Mouse (Mus musculus): Measurements from ENCODE around the gene Slc16a6. TPM values are rescaled to one million over a fixed set of nuclear protein-coding genes. Genes with fewer than 3 reads are reported as not detected.

Slc16a6 gene
- total and polyA plus RNA-seq, 3 experiments, result 14.1 to 24.2 (median 20.9) TPM

DNA sequence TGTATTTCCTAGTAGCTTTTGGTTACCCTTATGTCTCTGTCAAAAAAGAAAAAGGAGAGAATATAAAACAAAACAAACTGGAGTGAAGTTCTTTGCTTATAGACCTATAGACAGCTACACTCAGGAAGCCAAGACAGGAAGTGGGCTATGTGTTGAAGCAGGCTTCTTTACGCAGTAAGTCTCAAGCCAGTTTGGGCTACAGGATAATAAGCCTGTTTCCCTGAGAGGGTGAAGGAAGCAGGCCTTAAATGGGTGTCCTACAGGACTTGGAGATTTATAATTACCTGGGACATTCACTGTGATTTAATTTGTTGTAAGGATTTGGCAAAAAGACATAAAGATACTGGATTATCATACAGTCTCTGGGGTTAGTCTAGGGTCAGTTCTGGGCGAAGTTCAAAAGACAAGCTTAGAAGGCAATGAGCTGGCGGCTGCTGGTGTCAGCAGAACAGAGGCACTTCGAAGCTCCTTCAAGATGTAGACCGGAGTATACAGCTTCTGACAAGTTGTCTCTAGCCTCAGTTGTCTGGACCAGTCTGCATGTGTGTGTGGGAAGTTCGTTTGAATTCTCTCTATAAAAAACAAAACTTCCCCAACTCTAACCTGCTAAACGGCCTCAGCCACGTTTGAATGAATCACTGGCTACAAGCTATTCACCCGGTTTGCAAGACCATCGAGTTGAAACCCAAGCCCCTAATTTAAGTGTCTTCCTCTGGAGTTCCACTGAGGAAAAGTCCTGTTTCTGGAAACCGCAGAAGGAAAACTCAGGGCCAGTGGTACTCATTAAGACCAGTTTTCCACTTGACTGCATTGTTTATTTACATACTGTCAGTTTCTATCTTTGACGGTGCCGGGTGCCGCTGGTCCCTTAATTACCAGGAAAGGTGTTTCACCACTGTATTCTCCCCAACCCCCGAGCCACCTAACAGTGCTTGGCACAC is 2.2 kb downstream of the Slc16a6 start:
- no peaks in the 10 kb centered on the region for H3K9me3 ChIP-seq (replicated peaks; ENCODE audit: low read length)
- H3K27ac ChIP-seq (ENCODE audit: insufficient read depth, low read depth), result no peak overlapping the region
- H3K4me3 ChIP-seq (replicated peaks in 1 of 3; ENCODE audit: low read depth in 2 of 3, low read length in 2 of 3, poor library complexity in 1 of 3), result peak overlapping the region; percentile 72 to 95 (median 76)
- in situ Hi-C loops (cut with MboI; ENCODE audit: low pct_ligation_motif_present, low pct_unique_long_range_greater_than_20kb, low sequenced_read_pairs) (no loop called here), dilution Hi-C loops (cut with MboI; ENCODE audit: extremely low pct_ligation_motif_present, extremely low pct_unique_long_range_greater_than_20kb, low sequenced_read_pairs) (no loop called here)
- peak; percentile 41 for DNase-seq (ENCODE audit: extremely low read depth)
- TF ChIP-seq USF2 (conservative IDR thresholded peaks at IDR 0.05; ENCODE audit: low read depth, low read length) (no peak), RCOR1 (conservative IDR thresholded peaks at IDR 0.05; ENCODE audit: low read depth, low read length) (peak; percentile 33; the same call in 1 of the 2 replicates), GABPA (IDR thresholded peaks at IDR 0.05; ENCODE audit: insufficient replicate concordance, low read depth, low read length) (no peak), NELFE (IDR thresholded peaks at IDR 0.05; ENCODE audit: low read depth, low read length) (no peak), KAT2A (IDR thresholded peaks at IDR 0.05; ENCODE audit: insufficient replicate concordance, low read length) (no peak), TBP (conservative IDR thresholded peaks at IDR 0.05; ENCODE audit: low read depth, low read length) (0 out of 2 replicates have a peak, but pooled peaks have one; percentile 23), SIN3A (IDR thresholded peaks at IDR 0.05; ENCODE audit: low read length) (peak; percentile 85; the same call in 1 of the 2 replicates), CHD1 (IDR thresholded peaks at IDR 0.05; ENCODE audit: low read depth, low read length) (no peak), ZKSCAN1 (IDR thresholded peaks at IDR 0.05; ENCODE audit: borderline replicate concordance, low read depth, low read length) (no peak), MAZ (IDR thresholded peaks at IDR 0.05; ENCODE audit: low read depth, low read length) (no peak), BHLHE40 (IDR thresholded peaks at IDR 0.05; ENCODE audit: low read depth, low read length) (no peak; the same call in none of the 2 replicates), MAFK (IDR thresholded peaks at IDR 0.05; ENCODE audit: insufficient replicate concordance, low read length) (0 out of 2 replicates have a peak, but pooled peaks have one; percentile 16), UBTF (IDR thresholded peaks at IDR 0.05; ENCODE audit: low read depth, low read length) (0 out of 2 replicates have a peak, but pooled peaks have one; percentile 7), IRF4 (IDR thresholded peaks at IDR 0.05; ENCODE audit: low read depth, low read length) (no peak; the same call in 1 of the 2 replicates), MAX (IDR thresholded peaks at IDR 0.05; ENCODE audit: low read length) (no peak; the same call in 1 of the 2 replicates), RAD21 (IDR thresholded peaks at IDR 0.05; ENCODE audit: low read depth, low read length) (no peak), MYC (IDR thresholded peaks at IDR 0.05; ENCODE audit: low read depth, low read length) (no peak), ELF1 (IDR thresholded peaks at IDR 0.05; ENCODE audit: low read depth, low read length) (peak; percentile 25; the same call in 1 of the 2 replicates), MXI1 (IDR thresholded peaks at IDR 0.05; ENCODE audit: low read depth, low read length) (peak; percentile 0; the same call in 1 of the 2 replicates), JUN (IDR thresholded peaks at IDR 0.05; ENCODE audit: insufficient read depth, low read depth, low read length) (no peak), SMC3 (IDR thresholded peaks at IDR 0.05; ENCODE audit: low read depth, low read length) (no peak), ZMIZ1 (IDR thresholded peaks at IDR 0.05; ENCODE audit: low read depth, low read length) (no peak), ZC3H11A (IDR thresholded peaks at IDR 0.05; ENCODE audit: low read depth, low read length) (no peak), MEF2A (IDR thresholded peaks at IDR 0.05; ENCODE audit: borderline replicate concordance, low read depth, low read length) (peak; percentile 63; the same call in 1 of the 2 replicates), TCF12 (IDR thresholded peaks at IDR 0.05; ENCODE audit: low read depth, low read length) (no peak)
- peak overlapping the region; percentile 97 for H3K9ac ChIP-seq (ENCODE audit: insufficient read depth, low read depth)
- no peaks in the 10 kb centered on the region for H3K27me3 ChIP-seq (replicated peaks)
- H3K36me3 ChIP-seq (replicated peaks in 1 of 2; ENCODE audit: control insufficient read depth in 1 of 2, insufficient read depth in 1 of 2, low read length in 1 of 2), result peaks cover 4 to 17% of the 10 kb centered on the region in 2 experiments
- H3K4me1 ChIP-seq (ENCODE audit: control insufficient read depth in 1 of 2, insufficient read depth in 2 of 2), result peaks cover 5 to 58% of the 10 kb centered on the region in 2 experiments; a peak in 3 of 4 replicates
- H3K4me2 ChIP-seq (ENCODE audit: insufficient read depth, low read depth, poor library complexity, severe bottlenecking), result peak overlapping the region; percentile 79
- H3K79me2 ChIP-seq (replicated peaks; ENCODE audit: control insufficient read depth, extremely low read depth, insufficient read depth, poor library complexity, severe bottlenecking), result peaks cover 5% of the 10 kb centered on the region; the same call in 1 of the 2 replicates
